Mouse (Mus musculus): ENCODE results near the gene Kcnip2.

Kcnip2 gene

DNA sequence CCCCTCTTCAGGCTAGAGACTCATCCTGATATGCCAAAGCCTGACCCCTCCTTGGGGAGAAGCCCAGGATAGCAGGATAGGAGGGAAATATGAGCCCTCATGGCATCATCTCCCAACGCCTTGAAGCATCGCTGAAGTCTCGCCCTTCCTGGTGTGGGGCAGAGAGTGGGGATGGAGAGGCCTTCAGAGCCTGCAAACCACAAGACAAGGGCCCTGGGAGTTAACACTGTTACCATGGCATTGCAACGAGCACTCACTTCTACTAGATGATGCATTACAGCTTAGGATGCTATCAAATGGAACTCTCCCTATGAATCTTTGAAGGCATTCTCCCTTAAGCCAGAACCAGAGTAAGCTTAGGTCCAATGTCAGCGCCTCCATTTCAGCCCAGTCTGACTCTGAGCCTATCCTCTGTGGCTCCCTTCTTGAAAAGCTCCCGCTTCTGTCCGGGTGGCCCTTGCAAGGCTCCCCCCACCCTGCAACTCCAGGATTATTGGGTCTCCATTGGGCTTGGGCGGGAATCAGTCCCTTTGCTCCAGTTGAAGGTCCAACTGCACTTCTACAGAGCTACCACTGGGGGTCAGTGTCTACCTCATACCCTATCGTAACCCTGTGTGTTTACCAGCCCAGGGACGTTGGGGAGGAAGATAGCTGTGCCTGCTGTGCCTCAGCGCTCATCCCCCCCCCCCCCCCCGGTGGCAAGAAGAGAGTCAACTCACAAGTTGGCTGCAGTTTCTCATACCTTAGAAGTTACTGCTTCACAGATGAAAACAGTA is 11.1 kb downstream of the Kcnip2 start:
- no peak for TF ChIP-seq NANOG (IDR thresholded peaks at IDR 0.05; ENCODE audit: borderline replicate concordance, low read length)
- TF ChIP-seq CTCF (conservative IDR thresholded peaks at IDR 0.05; ENCODE audit: low read length): peak; percentile 72
- H3K4me1 ChIP-seq (replicated peaks; ENCODE audit: low read depth, low read length): peaks cover 34% of the 10 kb centered on the region
- no peak overlapping the region for H3K4me3 ChIP-seq (replicated peaks; ENCODE audit: low read length)
- no peaks in the 10 kb centered on the region for H3K36me3 ChIP-seq (ENCODE audit: insufficient read depth, low read length)
- no peaks in the 10 kb centered on the region for H3K9me3 ChIP-seq (ENCODE audit: low read length)
- no peaks in the 10 kb centered on the region for H3K27me3 ChIP-seq (ENCODE audit: insufficient read depth, low read length)

DNA sequence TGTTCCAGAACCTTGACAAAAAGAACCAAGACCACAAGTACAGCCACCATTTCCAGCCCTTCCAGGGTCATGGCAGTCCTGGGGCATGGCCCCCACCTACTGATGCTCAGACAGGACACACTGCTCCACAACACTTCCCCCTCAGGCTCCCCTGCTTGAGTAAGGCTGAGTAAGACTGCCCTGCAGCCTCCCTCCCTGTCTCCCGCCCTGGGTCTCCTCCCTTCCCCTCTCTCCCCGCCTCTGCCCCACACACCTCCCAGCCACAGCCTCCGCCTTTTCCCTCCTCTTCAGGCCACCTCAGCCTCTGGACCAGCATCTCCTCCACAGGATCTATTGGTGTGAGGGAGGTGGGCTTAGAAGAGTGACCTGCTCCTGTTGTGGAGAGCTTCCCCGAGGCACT is 12.5 kb downstream of the Kcnip2 start:
- no peak for TF ChIP-seq CTCF (conservative IDR thresholded peaks at IDR 0.05; ENCODE audit: low read length)
- no peak for TF ChIP-seq POU5F1 (IDR thresholded peaks at IDR 0.05; ENCODE audit: borderline replicate concordance, low read length)
- Histone ChIP-seq H3K9me3 (ENCODE audit: low read length) (no peaks in the 10 kb centered on the region), H3K36me3 (ENCODE audit: insufficient read depth, low read length) (no peaks in the 10 kb centered on the region), H3K4me1 (replicated peaks; ENCODE audit: low read depth, low read length) (peaks cover 29% of the 10 kb centered on the region), H3K4me3 (replicated peaks; ENCODE audit: low read length) (no peak overlapping the region), H3K27me3 (ENCODE audit: insufficient read depth, low read length) (no peaks in the 10 kb centered on the region)

DNA sequence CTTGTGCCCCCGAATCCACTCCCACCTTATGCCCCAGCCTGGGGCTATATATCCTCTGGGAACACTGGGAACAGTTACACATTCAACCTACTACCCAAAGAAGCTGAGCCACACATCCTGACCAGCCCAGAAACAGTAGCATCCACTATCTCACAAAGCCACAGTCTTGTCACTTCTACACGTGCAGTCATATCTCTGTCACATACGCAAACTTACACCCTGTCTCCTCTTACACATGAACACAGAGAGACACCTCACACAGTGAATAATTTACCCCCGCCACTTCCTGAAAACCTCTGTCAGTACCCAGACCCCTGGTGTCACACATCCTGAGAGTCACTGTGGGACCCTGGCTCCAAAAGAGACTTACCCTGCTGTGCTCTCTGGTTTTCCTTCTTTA is 13.2 kb downstream of the Kcnip2 start:
- TF ChIP-seq NANOG (IDR thresholded peaks at IDR 0.05; ENCODE audit: borderline replicate concordance, low read length) (no peak), POU5F1 (IDR thresholded peaks at IDR 0.05; ENCODE audit: borderline replicate concordance, low read length) (no peak), CTCF (conservative IDR thresholded peaks at IDR 0.05; ENCODE audit: low read length) (no peak)
- no peaks in the 10 kb centered on the region for H3K9me3 ChIP-seq (ENCODE audit: low read length)
- peaks cover 33% of the 10 kb centered on the region for H3K4me1 ChIP-seq (replicated peaks; ENCODE audit: low read depth, low read length)
- H3K27me3 ChIP-seq (ENCODE audit: insufficient read depth, low read length): no peaks in the 10 kb centered on the region
- H3K4me3 ChIP-seq (replicated peaks; ENCODE audit: low read length): no peak overlapping the region
- no peaks in the 10 kb centered on the region for H3K36me3 ChIP-seq (ENCODE audit: insufficient read depth, low read length)

DNA sequence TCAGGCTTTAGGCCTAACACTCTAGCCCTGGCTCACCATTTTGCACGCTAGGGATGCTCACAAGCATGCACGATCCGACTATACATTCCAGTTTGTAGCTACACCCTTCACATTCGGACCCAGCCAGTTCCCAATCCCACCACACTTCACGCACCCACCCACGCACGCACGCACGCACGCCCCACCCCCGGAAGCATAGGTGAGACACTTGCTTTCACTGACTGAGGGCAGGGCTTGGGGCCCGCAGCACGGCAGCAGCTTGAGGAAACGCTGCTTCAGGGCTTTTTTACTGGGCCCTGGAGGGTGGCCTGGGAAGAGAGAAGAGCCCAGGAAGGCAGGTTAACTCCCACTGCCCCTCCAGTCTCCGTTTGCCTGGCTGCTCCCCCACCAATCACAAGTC is 19.0 kb downstream of the Kcnip2 start:
- Histone ChIP-seq H3K27me3 (ENCODE audit: insufficient read depth, low read length) (no peaks in the 10 kb centered on the region), H3K36me3 (ENCODE audit: insufficient read depth, low read length) (peaks cover 9% of the 10 kb centered on the region), H3K4me3 (replicated peaks; ENCODE audit: low read length) (peak overlapping the region; percentile 60), H3K9me3 (ENCODE audit: low read length) (no peaks in the 10 kb centered on the region), H3K4me1 (replicated peaks; ENCODE audit: low read depth, low read length) (peaks cover 53% of the 10 kb centered on the region)
- no peak for TF ChIP-seq POU5F1 (IDR thresholded peaks at IDR 0.05; ENCODE audit: borderline replicate concordance, low read length)
- no peak for TF ChIP-seq NANOG (IDR thresholded peaks at IDR 0.05; ENCODE audit: borderline replicate concordance, low read length)
- no peak for TF ChIP-seq CTCF (conservative IDR thresholded peaks at IDR 0.05; ENCODE audit: low read length)

DNA sequence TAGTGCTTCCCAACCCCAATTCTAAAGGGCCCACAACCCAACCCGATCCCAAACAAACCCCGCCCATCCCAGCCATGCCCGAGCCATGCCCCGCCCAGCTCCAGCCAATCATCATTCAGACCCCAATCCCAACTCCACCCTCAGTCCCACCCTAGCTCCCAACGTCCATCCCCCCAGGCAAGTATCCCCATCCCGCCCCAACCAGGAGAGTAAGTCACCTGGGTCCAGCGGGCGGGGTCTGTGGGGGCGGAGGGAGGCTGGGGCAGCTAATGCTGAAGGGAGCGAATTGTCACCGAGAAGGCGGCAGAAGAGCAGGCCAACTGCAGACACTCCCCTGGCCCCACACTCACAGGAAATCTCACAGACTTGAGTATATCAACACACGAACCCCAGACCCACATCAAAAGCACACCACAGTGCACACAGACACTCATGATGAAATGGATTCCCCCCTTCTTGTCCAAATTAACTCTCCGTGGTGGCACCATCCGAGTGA is 19.8 kb downstream of the Kcnip2 start:
- Histone ChIP-seq H3K27me3 (ENCODE audit: insufficient read depth, low read length) (no peaks in the 10 kb centered on the region), H3K4me3 (replicated peaks; ENCODE audit: low read length) (peak overlapping the region; percentile 64), H3K4me1 (replicated peaks; ENCODE audit: low read depth, low read length) (peaks cover 60% of the 10 kb centered on the region), H3K9me3 (ENCODE audit: low read length) (no peaks in the 10 kb centered on the region), H3K36me3 (ENCODE audit: insufficient read depth, low read length) (peaks cover 9% of the 10 kb centered on the region)
- TF ChIP-seq NANOG (IDR thresholded peaks at IDR 0.05; ENCODE audit: borderline replicate concordance, low read length) (no peak), POU5F1 (IDR thresholded peaks at IDR 0.05; ENCODE audit: borderline replicate concordance, low read length) (no peak), CTCF (conservative IDR thresholded peaks at IDR 0.05; ENCODE audit: low read length) (no peak)

DNA sequence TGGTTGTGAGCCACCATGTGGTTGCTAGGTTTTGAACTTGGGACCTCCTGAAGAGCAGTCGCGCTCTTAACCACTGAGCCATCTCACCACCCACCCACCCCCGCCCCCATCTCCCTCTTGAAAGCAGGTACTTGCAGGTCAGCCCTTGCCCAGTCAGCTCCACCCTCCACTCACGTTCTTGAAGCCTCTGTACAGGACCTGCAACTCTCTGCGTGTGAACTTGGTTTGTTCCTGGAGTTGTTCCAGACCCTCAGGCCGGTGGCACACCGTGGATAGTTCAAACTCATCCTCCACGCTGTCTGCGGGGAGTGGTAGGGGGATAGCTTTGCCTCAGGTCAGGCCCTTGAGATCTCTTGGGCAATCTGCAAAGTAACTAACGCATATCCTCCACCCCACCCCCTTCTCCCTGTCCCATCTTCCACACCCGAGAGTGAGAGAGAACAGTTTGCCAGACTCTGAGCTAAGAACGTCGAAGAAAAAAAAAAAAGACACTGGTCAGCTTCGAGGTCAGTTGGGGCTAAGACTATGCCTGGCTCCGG is 20.4 kb downstream of the Kcnip2 start:
- Histone ChIP-seq H3K4me1 (replicated peaks; ENCODE audit: low read depth, low read length) (peaks cover 66% of the 10 kb centered on the region), H3K27me3 (ENCODE audit: insufficient read depth, low read length) (no peaks in the 10 kb centered on the region), H3K9me3 (ENCODE audit: low read length) (no peaks in the 10 kb centered on the region), H3K36me3 (ENCODE audit: insufficient read depth, low read length) (peaks cover 9% of the 10 kb centered on the region), H3K4me3 (replicated peaks; ENCODE audit: low read length) (peak overlapping the region; percentile 64)
- TF ChIP-seq NANOG (IDR thresholded peaks at IDR 0.05; ENCODE audit: borderline replicate concordance, low read length) (no peak), POU5F1 (IDR thresholded peaks at IDR 0.05; ENCODE audit: borderline replicate concordance, low read length) (no peak), CTCF (conservative IDR thresholded peaks at IDR 0.05; ENCODE audit: low read length) (no peak)

DNA sequence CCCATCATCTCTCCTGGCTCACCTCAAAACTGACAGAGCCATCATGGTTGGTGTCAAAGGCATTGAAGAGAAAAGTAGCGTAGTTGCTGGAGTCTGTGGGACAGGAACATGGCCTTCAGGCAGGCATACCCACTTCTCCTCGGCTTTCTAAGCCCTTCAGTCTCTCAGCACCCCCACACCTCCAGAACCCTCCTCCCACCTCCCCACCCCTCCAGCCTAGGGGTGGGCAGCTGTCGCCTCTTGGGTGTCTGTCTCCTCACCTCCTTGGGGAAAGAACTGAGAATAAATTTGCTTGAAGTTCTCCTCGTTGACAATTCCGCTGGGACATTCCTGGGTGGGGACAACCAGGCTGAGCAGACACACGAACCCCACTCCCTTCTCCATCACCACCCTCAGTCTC is 21.1 kb downstream of the Kcnip2 start:
- Histone ChIP-seq H3K4me1 (replicated peaks; ENCODE audit: low read depth, low read length) (peaks cover 72% of the 10 kb centered on the region), H3K27me3 (ENCODE audit: insufficient read depth, low read length) (no peaks in the 10 kb centered on the region), H3K9me3 (ENCODE audit: low read length) (no peaks in the 10 kb centered on the region), H3K4me3 (replicated peaks; ENCODE audit: low read length) (no peak overlapping the region), H3K36me3 (ENCODE audit: insufficient read depth, low read length) (peaks cover 9% of the 10 kb centered on the region)
- TF ChIP-seq NANOG (IDR thresholded peaks at IDR 0.05; ENCODE audit: borderline replicate concordance, low read length) (no peak), POU5F1 (IDR thresholded peaks at IDR 0.05; ENCODE audit: borderline replicate concordance, low read length) (no peak), CTCF (conservative IDR thresholded peaks at IDR 0.05; ENCODE audit: low read length) (no peak)

DNA sequence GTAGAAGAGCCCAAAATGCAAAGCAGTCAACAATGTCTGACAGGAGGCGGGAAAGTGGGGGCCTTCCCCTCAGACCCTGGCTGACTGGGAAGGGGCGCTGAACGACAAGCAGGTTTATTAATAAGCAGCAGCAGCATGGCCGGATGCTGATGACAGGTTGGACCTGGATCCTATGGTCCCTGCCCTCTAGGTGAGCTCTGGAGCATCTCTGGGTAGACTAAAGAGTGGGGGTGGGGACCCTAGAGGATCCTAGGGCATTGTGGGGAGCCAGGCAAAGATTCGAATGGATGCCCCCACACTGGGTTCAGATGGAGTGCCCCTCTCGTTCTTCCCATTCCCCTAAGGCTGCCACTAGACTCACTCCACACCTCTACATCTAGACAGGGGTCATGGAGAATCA is 23.5 kb downstream of the Kcnip2 start:
- peaks cover 76% of the 10 kb centered on the region for H3K4me1 ChIP-seq (replicated peaks; ENCODE audit: low read depth, low read length)
- peaks cover 9% of the 10 kb centered on the region for H3K36me3 ChIP-seq (ENCODE audit: insufficient read depth, low read length)
- no peaks in the 10 kb centered on the region for H3K9me3 ChIP-seq (ENCODE audit: low read length)
- H3K27me3 ChIP-seq (ENCODE audit: insufficient read depth, low read length): no peaks in the 10 kb centered on the region
- no peak for TF ChIP-seq NANOG (IDR thresholded peaks at IDR 0.05; ENCODE audit: borderline replicate concordance, low read length)
- TF ChIP-seq CTCF (conservative IDR thresholded peaks at IDR 0.05; ENCODE audit: low read length): no peak
- H3K4me3 ChIP-seq (replicated peaks; ENCODE audit: low read length): no peak overlapping the region

Data from E14TG2a.4 (cell line).